Mouse (Mus musculus) E14TG2a.4 (cell line): ENCODE results near the gene Gm28845.

Experiments used
- CTCF ChIP-seq: conservative IDR thresholded peaks from 2 replicates; pipeline ENCODE4 v1.5.1; 2014; ENCODE audit warnings: low read length
- NANOG ChIP-seq: IDR thresholded peaks from 2 replicates; pipeline ENCODE4 v1.6.1; 2014; ENCODE audit warnings: borderline replicate concordance, low read length, mixed read lengths
- POU5F1 ChIP-seq: IDR thresholded peaks from 2 replicates; pipeline ENCODE4 v1.6.1; 2014; ENCODE audit warnings: low read length, borderline replicate concordance

DNA sequence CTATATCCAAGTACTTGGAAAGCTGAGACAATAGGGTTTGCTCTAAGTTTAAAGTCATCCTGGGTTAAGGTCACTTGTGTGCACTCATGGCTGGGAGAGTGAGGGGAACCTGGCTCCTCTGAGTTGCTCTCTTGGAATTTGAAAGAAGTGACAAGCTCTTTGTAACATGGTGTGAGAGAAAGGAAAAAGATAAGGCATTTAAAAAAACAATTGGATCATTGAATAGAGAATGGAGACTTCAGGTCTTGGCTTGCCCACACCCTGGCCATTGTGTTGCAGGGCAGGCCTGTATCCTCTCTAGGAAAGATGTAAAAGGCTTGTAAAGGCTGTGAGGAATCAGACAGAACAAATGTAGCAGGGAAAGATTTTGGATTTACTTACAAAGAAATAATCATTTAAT lies 51.5 kb downstream of the Gm28845 start:
- TF ChIP-seq CTCF (no peak), POU5F1 (no peak), NANOG (peak; percentile 59)
